Mouse (Mus musculus): ENCODE measurements around the gene Olfr135.

The Olfr135 gene

DNA sequence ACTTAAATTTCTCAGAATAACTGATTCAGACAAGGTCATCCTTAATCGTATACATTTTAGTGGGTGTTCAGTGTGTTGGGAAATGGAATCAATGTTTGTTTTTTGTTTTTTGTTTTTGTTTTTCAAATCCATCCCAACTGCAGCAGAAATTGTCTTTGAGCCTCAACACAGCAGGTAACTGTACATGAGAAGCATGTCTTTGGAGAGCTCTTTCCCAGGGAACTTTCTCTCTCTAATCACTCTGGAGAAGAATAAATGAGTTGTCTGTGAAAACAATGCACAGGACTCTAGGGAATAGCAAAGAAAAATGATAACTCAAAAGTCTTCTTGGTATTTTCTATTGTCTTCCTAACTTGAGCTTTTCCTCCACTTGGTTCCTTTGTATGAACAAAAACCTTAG, at the start of gene Olfr135:
Olfr135 (plus strand) TSS at position 301 of the 400 bp plus-strand sequence.
- no peak for DNase-seq

DNA sequence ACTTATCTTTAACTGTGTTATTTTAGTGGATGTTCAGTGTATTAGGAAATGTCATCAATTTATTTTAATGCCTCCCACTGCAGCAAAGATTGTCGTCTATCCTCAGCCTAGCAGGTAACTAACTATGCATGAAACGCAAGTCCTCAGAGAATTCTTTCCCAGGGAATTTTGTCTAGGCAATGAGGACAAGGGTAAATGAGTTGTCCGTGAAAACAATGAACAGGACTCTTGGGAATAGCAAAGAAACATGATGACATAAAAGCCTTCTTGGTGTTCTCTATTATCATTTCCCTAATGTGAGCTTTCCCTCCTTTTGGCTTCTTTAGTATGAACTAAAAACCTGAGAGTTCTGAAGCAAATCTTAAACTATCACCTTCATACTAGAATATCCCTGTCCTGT, 33.0 kb upstream of the Olfr135 start, which contains the start of gene Olfr134:
Olfr134 (plus strand) TSS at position 301 of the 400 bp plus-strand sequence.
- no peak for DNase-seq
